Mouse (Mus musculus) natural killer cell, adult 2 months (primary cell): Measurements from ENCODE around the gene Mis12.

Experiments used
- DNase-seq, 2 experiments: peaks; one replicate each; pipeline ENCODE4 v3.0.0; 2022; ENCODE audit warnings: low spot score in 2 of 2

Mis12 gene

GRCm38 (mm10) chr11:71019201-71020068 lies at the start of gene Mis12, which contains the start of gene Derl2:
TSS of gene Mis12 (plus strand) at chr11:71019611.
TSS of gene Derl2 (minus strand) at chr11:71019841.
- DNase-seq: peak; percentile 98

DNA sequence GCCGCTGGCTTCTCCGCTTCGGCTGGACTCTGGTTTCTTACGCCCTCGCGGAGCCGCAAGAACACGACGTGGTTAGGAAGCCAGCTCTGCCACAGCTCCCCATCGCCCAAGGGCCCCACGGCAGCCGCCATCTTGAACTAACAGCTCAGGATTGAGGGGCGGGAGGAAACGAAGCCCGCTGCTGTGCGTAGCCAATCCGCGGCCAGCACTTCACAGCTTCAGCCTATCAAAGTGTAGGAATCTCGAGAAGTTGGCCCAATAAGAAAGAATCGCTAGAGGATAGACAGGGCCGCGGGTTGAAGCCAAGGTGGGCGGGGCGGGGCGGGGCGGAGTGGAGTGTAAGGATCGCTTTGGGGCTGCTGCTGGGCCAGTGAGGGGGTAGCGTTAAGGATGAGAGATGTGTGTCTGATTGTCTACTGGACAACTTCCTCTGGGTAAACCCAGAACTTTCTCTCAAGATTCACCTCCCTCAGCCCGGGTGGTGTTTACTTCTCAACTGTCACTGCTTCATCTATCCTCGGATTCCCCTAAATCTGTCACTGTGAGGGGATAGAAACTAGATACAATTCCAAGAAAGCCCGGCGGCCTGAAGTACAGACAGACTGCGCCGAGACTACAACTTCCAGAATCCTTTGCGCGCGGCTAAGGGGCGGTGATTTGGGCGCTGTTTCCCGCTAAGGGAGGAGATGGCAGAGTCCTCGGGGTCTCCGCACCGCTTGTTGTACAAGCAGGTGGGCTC lies 49.4 kb upstream of the Mis12 start, which contains the start of the genes Nup88 and Rpain:
Gene Nup88 (minus strand): TSS at position 153 of the 739 bp plus-strand sequence.
Gene Rpain (plus strand): TSS at position 393 of the 739 bp plus-strand sequence.
- peak; percentile 87 to 90 for DNase-seq

GRCm38 (mm10) chr11:70970560-70971540 lies 48.6 kb upstream of the Mis12 start:
- DNase-seq: peak in 1 of 2 experiments; percentile 21

DNA sequence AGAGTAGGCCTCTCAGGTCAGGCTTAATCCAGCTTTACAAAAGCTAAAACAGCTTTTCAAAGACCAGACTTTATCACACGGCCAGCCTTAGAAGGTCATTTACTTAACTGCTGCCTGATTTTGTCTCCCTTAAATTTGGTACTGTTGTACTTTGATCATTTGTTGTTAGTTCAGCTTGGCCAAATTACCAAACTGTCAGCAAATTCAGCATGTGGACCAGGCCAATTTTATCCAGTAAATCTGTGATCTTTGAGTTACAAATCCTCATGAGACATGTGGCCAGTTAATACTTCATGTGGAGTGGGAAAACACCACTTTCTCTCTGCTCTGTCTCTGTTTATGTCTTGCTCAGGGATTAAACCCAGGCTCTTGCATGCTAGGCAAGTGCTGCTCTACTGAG lies 46.8 kb upstream of the Mis12 start:
- DNase-seq: no peak

GRCm38 (mm10) chr11:70973947-70974346 lies 45.5 kb upstream of the Mis12 start:
- peak in 1 of 2 experiments; percentile 9 for DNase-seq

GRCm38 (mm10) chr11:70975193-70975592 lies 44.2 kb upstream of the Mis12 start:
- no peak for DNase-seq

DNA sequence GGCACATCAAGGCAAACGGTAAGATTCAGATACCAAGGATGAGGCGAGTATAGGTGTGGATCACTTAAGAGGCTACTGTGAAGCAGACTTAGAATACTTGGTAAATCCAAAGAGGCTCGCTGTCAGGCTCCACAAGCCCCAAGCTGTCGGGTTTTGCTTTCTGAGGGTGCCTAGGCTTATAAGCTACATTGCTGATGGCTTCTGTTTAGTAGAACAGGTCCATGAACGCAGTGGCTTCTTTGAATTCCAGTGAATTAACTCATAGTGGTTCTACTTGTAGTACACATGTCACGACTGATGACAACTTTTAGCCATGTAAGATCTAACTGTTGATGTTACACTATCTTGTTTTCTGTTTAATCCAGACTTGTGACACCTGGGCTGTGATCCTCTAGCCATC lies 42.1 kb upstream of the Mis12 start:
- no peak for DNase-seq

DNA sequence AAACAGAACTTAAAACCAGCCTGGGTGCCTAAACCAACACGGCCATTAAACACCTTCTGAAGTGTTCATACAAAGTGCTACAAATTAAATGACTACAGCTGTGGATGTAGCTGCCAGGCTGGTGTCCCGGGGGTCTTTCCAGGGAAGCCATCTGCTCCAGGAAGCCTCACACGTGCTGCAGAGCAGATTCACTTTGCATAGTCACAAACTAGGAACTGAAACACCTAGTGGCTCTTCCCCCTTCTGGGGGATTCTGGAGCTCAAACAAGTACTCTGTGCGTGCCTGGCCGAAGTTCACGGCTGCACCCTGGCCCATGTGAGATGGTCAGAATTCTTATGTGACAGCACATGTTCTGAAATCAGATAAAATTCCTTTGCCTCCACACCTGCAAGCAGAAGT lies 39.2 kb upstream of the Mis12 start:
- no peak for DNase-seq

DNA sequence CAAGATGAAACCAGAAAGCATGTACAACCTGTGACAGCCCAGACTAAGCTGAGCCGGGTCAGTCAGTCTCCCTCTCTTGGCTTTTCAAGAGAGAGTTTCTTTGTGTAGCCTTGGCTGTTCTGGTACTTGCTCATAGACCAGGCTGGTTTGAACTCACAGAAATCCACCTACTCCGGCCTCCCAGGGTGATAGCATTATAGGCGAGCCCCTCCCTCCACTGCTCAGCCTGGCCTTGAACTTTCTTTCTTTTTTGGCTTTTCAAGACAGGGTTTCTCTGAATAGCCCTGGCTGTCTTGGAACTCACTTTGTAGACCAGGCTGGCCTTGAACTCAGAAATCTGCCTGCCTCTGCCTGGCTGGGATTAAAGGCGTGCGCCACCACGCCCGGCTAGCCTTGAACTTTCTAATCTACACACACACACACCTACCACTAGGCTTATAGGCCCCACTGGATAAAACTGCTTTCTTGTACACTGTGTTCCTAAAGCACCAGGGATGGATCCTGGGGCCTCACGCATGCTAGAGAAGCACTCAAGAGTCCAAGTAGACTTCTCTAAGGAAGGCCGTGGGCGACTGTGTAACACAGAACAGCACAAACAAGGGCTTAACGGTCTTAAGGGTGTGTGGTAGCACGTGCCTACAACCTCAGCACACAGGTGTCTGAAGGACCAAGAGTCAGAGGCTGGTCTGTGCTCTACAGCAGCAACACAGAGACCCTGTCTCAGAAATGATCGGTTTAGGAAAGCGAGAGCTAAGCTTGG lies 38.5 kb upstream of the Mis12 start:
- DNase-seq: no peak

DNA sequence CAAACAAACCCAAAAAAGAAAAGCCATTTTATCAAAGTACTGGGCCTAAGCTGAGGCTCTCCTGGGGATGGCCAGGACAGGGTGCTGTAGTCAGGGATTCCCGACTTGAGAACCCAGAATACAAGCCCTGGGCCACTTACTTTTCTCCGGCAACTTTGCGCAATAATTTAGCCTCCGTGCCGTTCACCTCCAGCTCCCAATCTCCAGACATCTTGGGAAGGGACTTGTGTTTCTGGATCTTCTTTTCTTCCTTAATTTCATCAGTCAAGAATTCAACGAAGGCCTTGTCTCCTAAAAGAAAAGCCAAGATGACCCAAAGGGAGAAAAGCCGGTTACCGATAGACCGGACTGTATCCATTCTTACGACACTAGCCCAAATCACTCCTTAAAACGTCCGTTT lies 37.4 kb upstream of the Mis12 start:
- DNase-seq: no peak

- DNase-seq: peak; percentile 90 to 92
Observed at GRCm38 (mm10) chr11:70982557-70983228, 36.7 kb upstream of the Mis12 start, which contains the start of gene C1qbp. TSS of gene C1qbp (minus strand) at chr11:70983026.

- DNase-seq: no peak
Observed at GRCm38 (mm10) chr11:71001167-71001566, 18.2 kb upstream of the Mis12 start.

- peak in 1 of 2 experiments; percentile 6 for DNase-seq
Observed at GRCm38 (mm10) chr11:71003611-71004315, 15.6 kb upstream of the Mis12 start.

DNA sequence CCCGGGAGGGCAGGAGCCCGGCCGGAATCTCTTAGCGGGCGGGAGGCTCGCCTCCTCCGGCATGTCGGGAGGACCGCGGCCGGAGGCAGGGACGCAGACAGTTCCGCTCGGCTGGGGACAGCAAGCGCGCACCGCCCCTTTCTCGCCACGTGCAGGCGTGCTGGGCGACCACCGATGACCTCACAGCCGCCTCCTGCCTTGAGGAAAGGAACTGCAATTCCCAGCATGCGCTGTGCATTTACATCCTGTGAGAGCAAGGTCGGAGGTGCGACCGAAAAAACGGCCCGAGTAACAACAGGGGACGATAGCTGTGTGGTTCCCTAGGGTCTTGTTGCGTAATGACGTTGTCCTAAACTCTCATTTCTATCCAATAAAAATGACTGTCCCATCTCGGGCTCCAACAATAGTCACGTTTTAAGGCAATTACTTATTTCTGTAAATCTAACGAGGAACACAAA lies 15.1 kb upstream of the Mis12 start, which contains the start of gene Dhx33:
Gene Dhx33 (minus strand): TSS at position 122 of the 458 bp plus-strand sequence.
- DNase-seq: peak; percentile 94 to 95

DNA sequence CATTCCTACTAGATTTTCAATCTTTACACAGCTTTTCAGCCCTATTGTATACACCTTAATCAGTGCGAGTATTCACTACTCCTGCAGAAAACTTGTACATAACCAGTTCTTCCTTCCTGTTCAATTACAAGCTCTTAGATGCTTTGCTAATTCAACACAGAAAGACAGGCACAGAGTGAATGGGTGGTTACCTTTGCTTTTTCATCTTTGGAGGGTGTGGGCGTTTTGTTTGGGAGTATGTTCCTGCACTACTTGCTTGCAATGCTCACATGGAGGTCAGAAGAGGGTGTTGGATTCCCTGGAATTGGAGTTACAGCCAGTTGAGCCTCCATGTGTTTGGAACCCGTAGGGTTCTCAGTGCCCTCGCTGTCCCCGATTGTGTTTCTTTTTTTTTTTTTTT lies 14.4 kb upstream of the Mis12 start:
- DNase-seq: no peak

GRCm38 (mm10) chr11:71007026-71007425 lies 12.4 kb upstream of the Mis12 start:
- DNase-seq: no peak

- no peak for DNase-seq
Observed at GRCm38 (mm10) chr11:71007831-71008230, 11.6 kb upstream of the Mis12 start.

GRCm38 (mm10) chr11:71008321-71008720 lies 11.1 kb upstream of the Mis12 start:
- no peak for DNase-seq

DNA sequence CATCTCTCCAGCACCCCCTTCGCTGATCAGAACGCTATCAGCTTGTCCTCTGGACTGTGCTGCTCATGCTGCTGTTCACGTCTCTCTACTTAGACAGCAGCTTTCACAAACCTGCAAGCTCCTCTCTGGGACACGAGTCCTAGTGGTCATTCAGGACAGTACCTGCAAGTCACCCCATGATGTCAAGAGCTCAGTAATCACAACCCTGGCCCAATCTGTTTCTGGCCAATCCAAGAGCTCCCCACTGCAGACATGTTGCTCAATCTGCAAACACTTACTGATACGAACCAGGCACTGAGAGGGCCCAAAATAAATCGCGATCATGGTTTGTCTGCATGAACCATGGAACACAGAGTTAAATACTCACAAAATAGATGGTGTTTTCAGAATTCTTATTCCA lies 6.7 kb upstream of the Mis12 start:
- no peak for DNase-seq
